Mouse (Mus musculus) ovary, postnatal 14 days (tissue): ENCODE results near the gene Them7.

ENCODE experiments used
- DNase-seq: peaks from one replicate; pipeline ENCODE4 v3.0.0; 2022; ENCODE audit warnings: low spot score

Them7 gene

GRCm38 (mm10) chr2:105235380-105236115, 11.4 kb downstream of the Them7 start:
- DNase-seq, result no peak

GRCm38 (mm10) chr2:105237424-105237823, 13.3 kb downstream of the Them7 start:
- DNase-seq, result no peak

- no peak for DNase-seq
These were observed 13.7 kb downstream of the Them7 start for GRCm38 (mm10) chr2:105237841-105238240.

- peak; percentile 38 for DNase-seq
These were observed 14.7 kb downstream of the Them7 start for GRCm38 (mm10) chr2:105238775-105239174.

GRCm38 (mm10) chr2:105240631-105241030, 16.5 kb downstream of the Them7 start:
- no peak for DNase-seq

GRCm38 (mm10) chr2:105242940-105243339, 18.8 kb downstream of the Them7 start:
- no peak for DNase-seq

- no peak for DNase-seq
These were observed 20.6 kb downstream of the Them7 start for GRCm38 (mm10) chr2:105244733-105245132.

GRCm38 (mm10) chr2:105251978-105252377, 27.9 kb downstream of the Them7 start:
- no peak for DNase-seq

- DNase-seq, result no peak
These were observed 28.7 kb downstream of the Them7 start for GRCm38 (mm10) chr2:105252824-105253223.

GRCm38 (mm10) chr2:105255457-105255856, 31.3 kb downstream of the Them7 start:
- DNase-seq, result no peak

- DNase-seq, result no peak
These were observed 32.4 kb downstream of the Them7 start for GRCm38 (mm10) chr2:105256427-105257071.

GRCm38 (mm10) chr2:105257376-105257775, 33.3 kb downstream of the Them7 start:
- no peak for DNase-seq

GRCm38 (mm10) chr2:105261335-105261734, 37.2 kb downstream of the Them7 start:
- no peak for DNase-seq

GRCm38 (mm10) chr2:105263219-105263618, 39.1 kb downstream of the Them7 start:
- no peak for DNase-seq

GRCm38 (mm10) chr2:105282407-105283077, 58.4 kb downstream of the Them7 start:
- DNase-seq, result no peak

- DNase-seq, result no peak
These were observed 59.7 kb downstream of the Them7 start for GRCm38 (mm10) chr2:105283811-105284210.

GRCm38 (mm10) chr2:105284855-105285254, 60.7 kb downstream of the Them7 start:
- DNase-seq, result no peak

GRCm38 (mm10) chr2:105295823-105296222, 71.7 kb downstream of the Them7 start:
- DNase-seq, result no peak

GRCm38 (mm10) chr2:105298888-105299287, 74.8 kb downstream of the Them7 start:
- DNase-seq, result no peak

GRCm38 (mm10) chr2:105301082-105301481, 77.0 kb downstream of the Them7 start:
- no peak for DNase-seq

GRCm38 (mm10) chr2:105301531-105301930, 77.4 kb downstream of the Them7 start:
- DNase-seq, result no peak

- no peak for DNase-seq
These were observed 79.9 kb downstream of the Them7 start for GRCm38 (mm10) chr2:105303962-105304514.

- DNase-seq, result no peak
These were observed 81.8 kb downstream of the Them7 start for GRCm38 (mm10) chr2:105305876-105306275.
